Mouse (Mus musculus) layer of hippocampus, postnatal 14 days (tissue): ENCODE measurements around the gene Zbtb41. TPM values are rescaled to one million over a fixed set of nuclear protein-coding genes. Genes with fewer than 3 reads are reported as not detected.

Source experiments
- DNase-seq, 2 experiments: peaks; one replicate each; pipeline ENCODE4 v3.0.0; 2021 to 2022; ENCODE audit warnings: low spot score in 2 of 2, mixed read lengths in 1 of 2
- total RNA-seq, 2 experiments: library from RNA; stranded (reverse); gene quantifications; 2 replicates each; pipeline ENCODE4 v1.2.3; 2021

The Zbtb41 gene
- total RNA-seq, 2 experiments from 2014 or later, result 30.2 to 30.6 TPM

- DNase-seq, result no peak
These were observed 38.7 kb downstream of the Zbtb41 start for GRCm38 (mm10) chr1:139460807-139461206.

DNA sequence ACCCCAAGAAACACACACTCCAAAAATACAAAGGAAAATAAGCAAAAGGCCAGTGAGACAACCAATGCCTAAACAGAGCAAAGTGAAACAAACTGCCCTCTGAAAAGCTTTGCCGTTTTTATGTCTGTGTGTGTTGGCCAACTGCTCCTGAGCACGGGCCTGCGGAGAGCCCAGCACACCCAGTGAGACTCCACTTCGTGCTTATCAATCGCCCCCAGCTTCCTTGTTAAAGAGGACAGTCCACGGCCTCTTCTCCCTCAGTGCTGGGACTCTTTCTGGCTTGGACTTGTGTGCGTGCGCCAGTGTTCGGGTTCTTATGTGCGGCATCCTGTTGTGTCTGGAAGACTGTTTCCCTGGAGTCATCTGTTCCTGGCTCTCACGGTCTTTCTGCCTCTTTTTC, 43.8 kb downstream of the Zbtb41 start:
- no peak for DNase-seq

DNA sequence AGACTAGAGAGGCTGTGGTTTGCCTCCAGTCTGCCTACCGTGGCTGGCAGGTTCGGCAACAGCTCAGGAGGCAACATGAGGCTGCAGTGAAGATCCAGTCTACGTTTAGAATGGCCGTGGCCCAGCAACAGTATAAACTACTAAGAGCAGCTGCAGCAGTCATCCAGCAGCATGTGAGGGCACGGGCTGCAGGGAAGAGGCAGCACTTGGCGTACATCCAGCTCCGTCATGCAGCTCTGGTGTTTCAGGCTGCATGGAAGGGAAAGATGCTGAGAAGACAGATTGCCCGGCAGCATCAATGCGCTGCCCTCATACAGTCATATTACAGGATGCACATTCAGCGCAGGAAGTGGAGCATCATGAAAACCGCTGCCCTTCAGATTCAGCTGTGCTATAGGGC, 56.8 kb downstream of the Zbtb41 start:
- DNase-seq, result no peak

- no peak for DNase-seq
These were observed 58.2 kb downstream of the Zbtb41 start for GRCm38 (mm10) chr1:139480246-139480645.

DNA sequence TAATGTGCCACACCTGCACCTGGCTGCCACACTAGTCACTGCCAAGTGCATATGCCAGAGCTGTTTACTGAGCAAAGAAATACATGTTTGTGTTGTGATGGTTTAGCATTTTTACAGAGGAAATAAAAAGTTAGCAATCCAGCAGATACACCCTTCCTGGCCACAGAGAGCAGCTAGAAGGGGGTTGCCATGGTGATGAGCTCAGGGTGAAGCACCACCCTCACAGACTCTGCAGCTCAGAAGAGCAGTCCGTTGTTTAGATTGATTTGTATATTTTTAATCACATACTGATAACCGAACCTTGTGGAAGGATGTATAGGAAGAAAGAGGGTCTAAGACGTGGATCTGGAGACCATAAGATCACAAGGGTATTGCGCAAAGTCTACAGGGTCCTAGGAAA, 59.1 kb downstream of the Zbtb41 start:
- DNase-seq, result no peak

DNA sequence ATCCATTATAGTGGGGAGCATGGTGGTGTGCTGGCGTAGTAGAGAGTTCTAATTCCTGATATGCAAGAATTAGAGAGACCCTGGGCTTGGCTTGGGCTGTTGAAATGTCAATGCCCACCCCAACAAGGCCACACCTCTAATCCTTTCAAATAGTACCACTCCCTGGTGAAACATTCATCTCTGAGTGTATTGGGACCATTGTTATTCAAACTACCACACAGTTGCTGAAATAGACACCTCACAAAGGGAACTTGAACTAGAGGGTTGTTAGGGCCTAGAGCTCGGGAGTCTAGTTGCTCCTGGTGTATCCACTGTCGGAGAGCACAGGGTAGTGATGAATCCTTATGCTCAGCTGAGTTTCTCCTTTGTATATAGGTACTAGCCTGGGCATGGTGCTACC, 72.5 kb downstream of the Zbtb41 start:
- no peak for DNase-seq

- no peak for DNase-seq
These were observed 73.3 kb downstream of the Zbtb41 start for GRCm38 (mm10) chr1:139495408-139495807.

DNA sequence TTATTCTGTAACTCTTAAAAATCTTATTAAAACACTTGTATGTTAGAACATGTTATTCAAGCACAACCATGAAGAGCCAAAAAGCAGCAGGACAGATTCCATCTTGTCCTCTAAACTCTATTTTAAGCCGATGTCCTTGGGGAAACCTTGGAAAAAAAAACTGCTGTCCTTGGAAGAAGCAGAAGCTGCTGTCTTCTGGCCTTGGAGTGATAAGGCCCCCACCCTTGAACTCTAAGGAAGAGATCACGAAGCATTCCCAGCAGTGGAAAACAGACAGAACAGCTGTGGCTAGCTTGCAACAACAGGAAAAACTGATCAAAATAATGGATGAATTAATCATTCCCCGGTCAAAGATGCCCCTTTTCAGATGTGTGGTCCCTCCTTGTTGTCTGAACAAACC, 74.1 kb downstream of the Zbtb41 start:
- DNase-seq, result no peak

- DNase-seq, result no peak
These were observed 77.7 kb downstream of the Zbtb41 start for GRCm38 (mm10) chr1:139499751-139500150.

DNA sequence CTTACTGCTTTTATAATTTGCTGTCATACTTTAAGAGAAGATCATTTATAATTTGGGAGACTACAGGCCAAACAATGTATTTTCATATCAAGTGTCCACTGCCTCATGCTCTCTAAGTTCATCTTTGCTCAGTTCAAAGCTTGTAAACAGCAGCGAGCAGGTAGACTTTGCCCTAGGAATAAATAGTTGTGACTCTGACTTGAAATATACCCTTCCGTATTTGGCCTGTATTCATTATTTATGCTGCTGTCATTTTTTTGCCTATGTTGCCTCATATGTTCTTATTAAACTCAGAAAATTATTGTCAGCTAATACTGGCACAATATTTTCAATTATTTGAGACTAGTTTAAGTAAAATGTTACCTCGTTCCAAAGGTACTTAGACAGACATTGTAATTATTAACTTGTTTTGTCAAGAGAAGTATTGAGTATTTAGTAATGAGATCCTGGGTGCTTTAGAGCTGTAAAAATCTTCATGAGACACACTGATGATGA, 79.2 kb downstream of the Zbtb41 start, which contains the start of gene F13b:
F13b (plus strand) TSS at position 445 of the 495 bp plus-strand sequence.
- DNase-seq, result no peak

Other genes with a start within 250 kb of the Zbtb41 start
- under 1 TPM; 0.45 to 0.58 TPM for gene Crb1, start 45.2 kb upstream of the Zbtb41 start, total RNA-seq
- gene Aspm, start 32.5 kb downstream of the Zbtb41 start, total RNA-seq, result 1 to 10 TPM; 1.6 to 1.7 TPM
- gene F13b, start 79.4 kb downstream of the Zbtb41 start, total RNA-seq, result not detected
- gene Cfhr1, start 138.0 kb downstream of the Zbtb41 start, total RNA-seq, result not detected